Mouse (Mus musculus): ENCODE results near the gene Ccdc83. TPM values are rescaled to one million over a fixed set of nuclear protein-coding genes. Genes with fewer than 3 reads are reported as not detected.

Gene Ccdc83
- total RNA-seq (2014; fragmentation: Nextera tagmentation) (not detected in 2 replicates), total RNA-seq (2017) (not detected in 2 replicates)

GRCm38 (mm10) chr7:90265289-90265970, at the start of gene Ccdc83:
TSS of gene Ccdc83 (minus strand) at chr7:90265777.
- peak; percentile 96 for ATAC-seq (replicated peaks; ENCODE audit: low FRiP score, low TSS enrichment, poor library complexity, severe bottlenecking)

DNA sequence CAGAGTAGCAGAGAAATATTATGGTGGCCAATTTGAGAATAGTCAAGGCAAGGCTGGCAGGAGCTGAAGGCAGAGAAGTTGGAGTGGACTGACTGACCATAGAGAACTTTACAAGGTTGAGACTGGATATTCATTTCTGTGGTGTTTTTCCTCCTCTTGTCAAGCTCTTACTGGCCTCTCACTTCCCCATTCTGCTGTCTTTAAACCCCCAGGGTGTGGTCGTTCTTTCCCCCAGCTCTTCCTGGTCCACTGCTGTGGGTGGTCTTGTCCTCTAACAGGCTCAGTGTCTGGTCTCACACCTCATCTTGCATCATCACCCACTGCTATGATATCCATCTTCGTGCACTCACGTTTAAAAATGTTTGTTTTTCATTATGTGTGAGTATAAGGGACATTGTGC, 47.8 kb upstream of the Ccdc83 start:
- no peak for ATAC-seq (replicated peaks; ENCODE audit: low FRiP score, low TSS enrichment, poor library complexity, severe bottlenecking)

GRCm38 (mm10) chr7:90312151-90312883, 46.7 kb upstream of the Ccdc83 start:
- ATAC-seq (replicated peaks; ENCODE audit: low FRiP score, low TSS enrichment, poor library complexity, severe bottlenecking) = no peak

DNA sequence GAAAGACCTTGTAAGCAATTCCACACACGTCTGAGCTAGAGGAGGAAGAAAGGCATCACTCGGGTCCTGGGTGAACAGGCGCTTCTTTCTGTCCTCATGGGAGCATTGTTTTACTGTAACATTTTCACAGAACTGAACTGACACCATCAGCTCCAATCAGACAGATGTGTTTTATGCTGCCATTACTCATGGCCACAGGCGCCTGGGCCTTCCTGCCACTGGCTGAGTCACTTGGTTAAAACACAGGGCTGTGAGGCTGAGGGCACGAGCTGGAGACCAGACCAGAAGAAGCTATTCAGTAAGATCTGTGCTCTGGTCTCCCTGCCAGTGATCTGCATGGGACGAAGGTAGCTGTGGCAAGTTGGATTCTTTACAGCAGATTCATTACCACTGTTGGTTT, 42.4 kb upstream of the Ccdc83 start:
- no peak for ATAC-seq (replicated peaks; ENCODE audit: low FRiP score, low TSS enrichment, poor library complexity, severe bottlenecking)

DNA sequence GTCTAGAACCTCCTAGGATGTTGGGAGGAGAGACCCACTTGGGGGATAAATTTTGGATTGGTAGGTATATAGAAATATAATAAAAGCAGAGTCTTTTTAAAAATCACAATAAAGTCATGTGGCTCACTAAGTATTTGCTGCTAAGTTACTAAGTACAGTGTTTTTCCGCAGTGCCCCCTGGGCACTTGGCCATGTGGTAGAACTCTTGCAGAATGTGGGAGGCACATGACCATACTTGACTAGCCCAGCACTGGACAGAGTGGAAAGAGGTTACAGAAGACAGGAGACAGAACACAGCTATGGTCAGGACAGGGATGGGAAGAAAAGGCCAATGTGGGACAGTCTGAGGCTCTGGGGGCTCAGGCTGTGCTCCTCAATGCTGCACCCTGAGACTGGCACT, 41.4 kb upstream of the Ccdc83 start:
- no peak for ATAC-seq (replicated peaks; ENCODE audit: low FRiP score, low TSS enrichment, poor library complexity, severe bottlenecking)

DNA sequence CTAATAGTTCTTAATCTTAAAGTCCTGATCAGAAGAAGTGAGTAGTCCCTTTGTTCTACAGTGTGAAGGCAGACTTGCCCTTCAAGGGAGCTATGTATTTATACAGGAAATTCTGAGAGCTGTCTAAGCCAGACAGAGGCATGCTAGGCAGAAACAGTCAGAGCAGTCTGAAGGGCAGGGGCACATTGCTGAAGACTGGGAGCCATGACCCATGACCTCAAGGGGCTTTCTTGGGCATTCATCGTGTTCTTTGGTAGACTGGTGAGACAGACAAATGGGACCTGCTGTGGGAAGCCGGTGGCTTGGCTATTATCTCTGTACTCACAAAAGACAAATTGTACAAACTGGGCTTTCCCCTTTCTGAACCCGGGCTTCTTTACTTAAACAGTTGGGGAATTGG, 40.5 kb upstream of the Ccdc83 start:
- ATAC-seq (replicated peaks; ENCODE audit: low FRiP score, low TSS enrichment, poor library complexity, severe bottlenecking) = no peak

- no peak for ATAC-seq (replicated peaks; ENCODE audit: low FRiP score, low TSS enrichment, poor library complexity, severe bottlenecking)
Observed at GRCm38 (mm10) chr7:90302647-90303552, 37.3 kb upstream of the Ccdc83 start.

DNA sequence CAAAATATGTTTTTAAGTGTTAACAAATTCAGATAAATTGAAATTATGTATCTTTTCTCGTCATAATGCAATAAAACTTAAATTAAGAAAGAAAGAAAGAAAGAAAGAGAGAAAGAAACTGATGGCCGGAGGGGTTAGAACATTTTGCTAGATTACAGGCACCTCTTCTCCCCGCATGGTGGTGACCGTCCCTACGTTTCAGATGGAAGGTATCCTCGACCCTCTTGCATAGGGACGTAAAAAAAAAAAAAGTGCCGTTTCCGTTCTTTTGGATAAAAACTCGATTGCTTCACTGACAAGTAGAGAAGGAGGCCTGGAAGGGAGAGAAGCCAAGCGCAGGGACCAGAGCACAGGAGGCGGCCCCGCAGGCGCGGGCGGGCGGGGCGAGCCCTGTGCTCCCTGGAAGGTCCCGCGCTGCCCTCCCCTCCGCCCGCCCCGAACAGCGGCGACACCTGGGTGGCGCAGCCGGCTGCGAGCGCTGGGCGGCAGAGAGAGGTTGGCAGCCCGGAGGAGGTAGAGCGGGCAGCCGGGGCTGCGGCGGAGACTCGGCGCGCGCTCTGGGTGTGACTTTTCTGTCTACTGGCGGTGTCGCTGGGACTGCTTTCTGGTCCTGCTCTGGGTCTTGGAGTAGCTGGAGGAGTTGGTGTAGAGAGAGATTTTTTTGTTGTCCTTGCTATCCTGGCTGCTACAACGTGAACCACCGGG, 36.5 kb upstream of the Ccdc83 start, which contains the start of gene Sytl2:
Gene Sytl2 (plus strand): TSS at position 311 of the 705 bp plus-strand sequence.
- ATAC-seq (replicated peaks; ENCODE audit: low FRiP score, low TSS enrichment, poor library complexity, severe bottlenecking) = peak; percentile 93

GRCm38 (mm10) chr7:90291885-90292284, 26.3 kb upstream of the Ccdc83 start:
- no peak for ATAC-seq (replicated peaks; ENCODE audit: low FRiP score, low TSS enrichment, poor library complexity, severe bottlenecking)

- ATAC-seq (replicated peaks; ENCODE audit: low FRiP score, low TSS enrichment, poor library complexity, severe bottlenecking) = no peak
Observed at GRCm38 (mm10) chr7:90284793-90285192, 19.2 kb upstream of the Ccdc83 start.

DNA sequence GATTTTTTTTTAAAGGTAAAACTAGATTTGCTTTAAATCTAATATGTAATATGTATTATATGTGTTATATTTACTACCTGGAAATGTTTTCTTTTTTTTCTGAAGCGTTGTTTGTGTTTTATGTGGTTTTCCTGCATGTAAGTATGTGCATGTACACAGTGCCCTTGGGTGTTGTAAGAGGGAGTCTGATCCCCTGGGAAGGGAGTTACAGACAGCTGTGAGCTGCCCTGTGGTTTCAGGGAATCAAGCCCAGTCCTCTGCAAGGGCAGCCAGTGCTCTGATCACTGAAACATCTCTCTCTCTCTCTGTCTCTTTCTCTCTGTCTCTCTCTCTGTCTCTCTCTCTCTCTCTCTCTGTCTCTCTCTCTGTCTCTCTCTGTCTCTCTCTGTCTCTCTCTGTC, 17.2 kb upstream of the Ccdc83 start:
- ATAC-seq (replicated peaks; ENCODE audit: low FRiP score, low TSS enrichment, poor library complexity, severe bottlenecking) = no peak

DNA sequence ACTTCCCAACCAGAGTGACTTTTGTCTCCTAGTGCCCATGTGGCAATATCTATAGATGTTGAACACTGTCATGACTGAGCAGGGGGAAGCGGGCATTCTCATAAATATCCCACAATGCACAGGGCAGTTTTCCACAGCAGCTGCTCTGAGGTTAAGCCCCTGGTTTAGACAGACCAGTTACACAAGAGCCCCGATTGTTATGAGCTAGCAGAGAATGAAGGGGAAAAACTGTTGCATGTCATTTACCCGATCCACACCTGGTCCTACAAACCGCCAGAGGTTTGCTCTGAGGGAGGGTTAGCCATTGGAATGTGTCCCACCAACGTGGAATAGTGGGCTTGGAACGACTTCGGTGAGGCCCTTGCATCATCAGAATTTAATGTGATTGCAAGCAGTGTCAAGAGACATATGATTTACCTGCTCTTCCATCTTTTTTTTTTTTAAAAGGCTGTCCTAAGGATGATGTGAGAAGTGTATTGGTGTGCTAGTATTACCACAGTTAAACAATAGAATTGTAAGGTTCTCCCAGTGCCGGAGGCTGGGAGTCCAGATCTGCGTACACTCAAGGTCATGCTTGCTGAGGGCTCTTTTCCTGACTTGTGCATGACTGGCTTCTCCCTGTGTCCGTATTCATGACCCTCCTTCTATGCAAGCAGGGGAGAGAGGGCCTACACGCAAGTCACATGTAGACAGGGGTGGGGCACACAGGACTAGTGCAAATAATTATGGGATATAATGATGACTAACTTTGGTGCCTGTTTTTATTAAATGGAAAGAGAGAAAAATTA, 16.4 kb upstream of the Ccdc83 start:
- ATAC-seq (replicated peaks; ENCODE audit: low FRiP score, low TSS enrichment, poor library complexity, severe bottlenecking) = no peak

DNA sequence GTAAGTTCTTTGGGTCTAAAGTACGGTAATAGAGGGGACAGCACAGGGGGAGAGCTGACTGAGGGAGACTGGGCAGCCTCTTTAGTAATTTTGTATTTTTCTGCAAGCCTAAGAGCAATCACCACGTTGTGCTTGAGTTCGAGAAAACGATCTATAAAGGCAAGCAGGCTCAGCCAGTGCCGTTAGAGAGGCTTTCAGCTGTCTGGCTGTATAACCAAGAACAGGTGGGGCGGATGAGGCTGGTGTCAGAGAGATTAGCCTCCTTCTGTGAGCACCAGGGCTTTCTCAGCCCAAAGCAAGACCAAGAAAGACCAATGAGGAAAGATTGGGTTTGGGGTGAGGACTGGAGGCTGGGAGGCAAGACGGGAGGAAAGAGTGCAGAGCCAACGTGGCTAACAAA, 15.3 kb upstream of the Ccdc83 start:
- ATAC-seq (replicated peaks; ENCODE audit: low FRiP score, low TSS enrichment, poor library complexity, severe bottlenecking) = peak; percentile 76

DNA sequence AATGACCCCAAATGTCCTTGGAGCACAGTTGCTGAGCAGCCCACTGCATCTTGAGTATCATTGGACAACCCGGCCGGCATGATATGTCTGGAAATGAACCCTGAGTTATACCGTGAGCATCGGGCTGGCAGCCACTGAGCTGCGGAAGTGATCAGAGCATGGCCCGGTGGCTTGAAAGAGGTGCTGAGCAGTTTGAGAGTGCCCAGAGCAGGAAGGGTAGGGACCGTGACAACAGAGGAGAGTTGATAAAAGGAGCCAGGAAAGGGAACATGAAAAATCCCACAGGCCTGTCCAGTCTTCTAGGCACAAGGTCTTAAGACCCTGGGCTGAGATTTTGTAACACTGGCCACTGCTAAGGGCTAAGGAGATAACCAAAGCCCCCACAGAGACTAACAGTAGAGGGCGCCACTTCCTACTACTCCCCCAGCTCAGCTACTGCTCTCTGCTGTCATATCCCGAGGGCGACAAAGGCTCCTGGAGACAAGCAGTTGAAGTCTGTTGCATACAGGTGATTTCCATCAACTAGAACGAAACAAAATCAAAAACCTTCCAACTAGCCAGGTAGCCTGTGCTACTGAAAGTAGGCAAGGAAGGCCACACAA, 14.8 kb upstream of the Ccdc83 start:
- peak; percentile 74 for ATAC-seq (replicated peaks; ENCODE audit: low FRiP score, low TSS enrichment, poor library complexity, severe bottlenecking)

- no peak for ATAC-seq (replicated peaks; ENCODE audit: low FRiP score, low TSS enrichment, poor library complexity, severe bottlenecking)
Observed at GRCm38 (mm10) chr7:90279136-90279535, 13.6 kb upstream of the Ccdc83 start.

- no peak for ATAC-seq (replicated peaks; ENCODE audit: low FRiP score, low TSS enrichment, poor library complexity, severe bottlenecking)
Observed at GRCm38 (mm10) chr7:90277769-90278168, 12.2 kb upstream of the Ccdc83 start.

- no peak for ATAC-seq (replicated peaks; ENCODE audit: low FRiP score, low TSS enrichment, poor library complexity, severe bottlenecking)
Observed at GRCm38 (mm10) chr7:90277246-90277645, 11.7 kb upstream of the Ccdc83 start.

GRCm38 (mm10) chr7:90274561-90275100, 9.1 kb upstream of the Ccdc83 start:
- ATAC-seq (replicated peaks; ENCODE audit: low FRiP score, low TSS enrichment, poor library complexity, severe bottlenecking) = no peak

All from megakaryocyte-erythroid progenitor cell, adult 5-6 weeks (primary cell).